Mouse (Mus musculus) liver (tissue): ENCODE measurements around the gene Abca4.
"Not testable (repeated sequence)": the region's sequence is repeated elsewhere in the genome, so short reads cannot be mapped to it uniquely, and the experiment has no call there.

Experiments used
- DNase-seq: peaks from one replicate; pipeline ENCODE4 v3.0.0-alpha.2; 2020; ENCODE audit warnings: mixed read lengths

The Abca4 gene

GRCm38 (mm10) chr3:122221240-122222036 is 177.2 kb downstream of the Abca4 start:
- DNase-seq, result no peak

GRCm38 (mm10) chr3:122226972-122227371 is 182.7 kb downstream of the Abca4 start:
- not testable (repeated sequence) for DNase-seq
